Mouse (Mus musculus) embryo, embryonic 11.5 days (tissue): ENCODE measurements around the gene Sphkap.

Experiments used
- DNase-seq: peaks from one replicate; pipeline ENCODE4 v3.0.0-alpha.2; 2012; ENCODE audit warnings: low read depth, low spot score

Gene Sphkap

DNA sequence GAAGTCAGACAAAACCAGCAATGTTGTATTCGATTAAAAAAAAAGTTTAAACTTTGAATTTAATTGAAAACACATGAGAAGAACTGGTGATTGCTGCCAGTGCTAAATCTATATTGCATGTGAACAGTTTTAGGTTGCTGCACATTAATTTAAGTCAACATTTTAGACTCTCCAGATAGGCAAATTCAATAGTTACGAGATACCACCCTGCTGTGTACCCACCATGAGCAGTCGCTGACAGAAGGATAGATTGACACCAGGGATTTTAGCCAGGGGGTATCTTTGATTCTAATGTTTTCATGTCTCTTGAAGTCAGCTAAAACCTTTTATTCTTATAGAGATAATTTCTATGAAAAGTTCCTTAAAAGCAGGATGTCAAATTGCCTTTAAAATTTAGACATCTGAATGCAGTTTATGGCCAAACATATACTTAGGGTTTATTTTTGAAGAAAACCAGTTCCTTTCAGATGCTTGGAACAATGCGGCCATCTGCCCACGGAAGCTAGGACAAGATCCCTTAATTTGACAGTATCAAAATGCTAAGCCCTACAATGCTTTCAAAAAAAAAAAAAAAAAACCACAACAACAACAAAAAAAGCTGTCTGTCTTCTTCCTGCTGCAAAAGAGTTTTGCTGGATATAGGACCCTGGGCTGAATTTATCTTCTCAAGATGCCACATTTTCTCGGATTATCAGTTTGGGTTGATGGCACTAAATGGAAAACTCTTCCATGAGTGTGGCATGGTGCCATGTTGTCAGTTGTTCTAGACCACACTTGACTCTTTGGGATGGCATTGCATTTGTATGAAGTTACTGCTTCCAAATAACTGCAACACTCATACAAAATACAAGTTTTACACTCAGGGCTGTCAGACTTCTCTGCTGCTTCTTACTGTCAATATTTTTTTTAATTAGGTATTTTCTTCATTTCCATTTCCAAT is 110.6 kb downstream of the Sphkap start:
- DNase-seq: no peak

DNA sequence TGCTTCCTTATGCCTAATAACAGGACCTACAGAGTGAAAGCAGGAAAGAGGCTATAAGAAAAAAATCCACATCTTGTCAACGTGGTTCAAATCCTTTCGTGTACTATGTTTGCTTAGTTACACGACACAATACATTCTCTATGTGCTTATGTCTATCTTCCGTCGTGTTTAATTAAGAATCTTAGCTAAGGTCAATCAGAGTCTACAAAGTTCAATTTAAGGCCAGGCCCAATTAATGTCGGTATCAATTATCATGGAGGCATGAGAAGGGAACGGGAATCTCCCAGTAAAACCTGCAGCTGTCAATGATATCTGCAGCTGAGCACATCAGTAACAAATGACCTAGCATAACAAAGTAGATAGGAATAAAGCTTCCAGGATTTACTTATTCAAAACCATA is 122.1 kb downstream of the Sphkap start:
- no peak for DNase-seq

- no peak for DNase-seq
Observed at GRCm38 (mm10) chr1:83277044-83277443, 131.0 kb downstream of the Sphkap start.

- DNase-seq: no peak
Observed at GRCm38 (mm10) chr1:83276637-83277036, 131.4 kb downstream of the Sphkap start.

GRCm38 (mm10) chr1:83251746-83252145 is 156.3 kb downstream of the Sphkap start:
- no peak for DNase-seq

DNA sequence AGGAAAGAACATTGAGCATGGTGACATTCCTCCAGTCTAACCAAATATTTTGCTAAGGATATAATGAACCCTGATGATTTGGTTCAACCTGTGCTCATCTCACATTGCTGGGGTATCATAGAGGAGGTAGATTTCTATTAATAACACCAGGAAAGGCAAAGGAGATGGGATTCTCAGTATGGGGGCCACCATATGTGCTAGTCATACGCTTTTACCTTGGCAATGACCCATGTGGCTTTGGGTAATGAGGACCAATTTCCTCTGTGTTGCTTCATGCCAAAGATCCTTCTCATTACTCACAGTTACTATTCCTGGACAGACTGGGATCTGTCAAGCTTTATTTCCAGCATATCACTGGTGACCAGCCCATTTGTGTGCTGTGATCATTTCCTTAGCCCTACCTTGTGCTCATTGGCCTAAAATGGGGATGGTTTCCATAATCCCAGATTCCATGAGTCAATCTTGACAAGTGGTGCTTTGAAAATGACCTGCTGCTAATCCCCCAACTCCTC is 159.7 kb downstream of the Sphkap start:
- no peak for DNase-seq

DNA sequence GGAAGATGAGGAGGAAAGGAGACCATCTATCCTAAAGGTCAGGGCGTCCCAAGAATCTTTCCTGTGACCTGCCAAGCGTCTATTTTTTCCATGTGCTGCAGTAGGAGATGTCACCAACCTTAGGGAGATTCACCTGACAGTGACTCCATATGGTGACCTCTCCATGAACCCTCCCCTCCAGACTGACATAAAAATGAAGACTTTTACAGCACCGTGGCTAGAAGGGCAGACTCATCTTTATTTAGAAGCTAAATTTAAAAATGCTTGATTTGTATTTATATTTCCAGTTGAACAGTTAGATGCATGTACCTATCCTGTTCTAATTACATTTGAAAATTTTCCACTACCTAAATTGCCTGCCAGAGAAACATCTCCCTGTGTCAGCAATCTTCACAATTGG is 180.1 kb downstream of the Sphkap start:
- DNase-seq: no peak

- no peak for DNase-seq
Observed at GRCm38 (mm10) chr1:83224423-83224960, 183.5 kb downstream of the Sphkap start.

- DNase-seq: no peak
Observed at GRCm38 (mm10) chr1:83223072-83223471, 184.9 kb downstream of the Sphkap start.

DNA sequence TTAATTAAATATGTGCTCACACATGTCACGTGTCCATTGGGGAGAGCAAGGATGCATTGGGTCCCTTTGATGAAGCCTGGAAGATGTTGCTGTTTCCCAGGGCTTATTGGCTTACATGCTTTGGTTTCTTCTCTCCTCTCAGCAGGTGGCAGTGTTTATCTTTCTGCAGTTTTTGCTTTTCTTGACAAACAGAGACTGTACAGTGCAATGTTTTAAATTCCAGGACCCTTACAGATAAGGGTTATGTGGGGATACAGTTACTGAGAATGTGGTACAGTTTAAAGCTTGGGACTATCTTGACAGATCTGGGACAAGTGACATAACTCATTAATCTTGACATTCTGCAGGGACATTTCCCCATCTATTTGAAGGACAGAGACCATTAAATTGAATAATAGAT is 189.7 kb downstream of the Sphkap start:
- peak; percentile 9 for DNase-seq

DNA sequence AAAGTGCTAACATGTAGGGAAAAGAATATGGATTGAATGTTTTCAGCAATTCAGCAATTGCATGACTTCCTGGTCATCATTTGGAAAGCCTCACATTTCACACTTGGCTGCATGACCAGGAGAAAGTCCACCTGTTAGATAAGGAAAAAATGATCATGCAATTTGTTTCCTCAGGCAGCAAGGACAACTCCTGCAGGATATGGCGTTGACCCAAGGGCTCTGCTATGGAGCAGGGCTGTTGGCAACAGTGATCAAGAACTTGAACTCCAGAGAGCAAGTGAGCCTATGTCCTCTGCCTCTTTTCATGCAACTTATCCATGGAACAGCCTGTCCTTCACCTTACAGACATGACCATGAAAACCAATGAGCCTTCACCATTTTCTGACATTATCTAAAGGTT is 198.0 kb downstream of the Sphkap start:
- no peak for DNase-seq
